Mouse (Mus musculus) midbrain, embryonic 10.5 days (tissue): ENCODE data around the gene Zfp59. TPM values are rescaled to one million over a fixed set of nuclear protein-coding genes. Genes with fewer than 3 reads are reported as not detected.
"Not testable (repeated sequence)": the region's sequence is repeated elsewhere in the genome, so short reads cannot be mapped to it uniquely, and the experiment has no call there.

ENCODE experiments used
- DNase-seq: peaks from one replicate; pipeline ENCODE4 v3.0.0-alpha.2; 2017; ENCODE audit warnings: low spot score
- H3K27ac ChIP-seq: fragments of 300-500 bp; sonication (generic); replicated peaks from 2 replicates; pipeline ENCODE4 v1.5.1; 2016; ENCODE audit warnings: mild to moderate bottlenecking
- H3K27me3 ChIP-seq: fragments of 300-500 bp; sonication (generic); 2 replicates; pipeline ENCODE4 v1.6.1; 2016; ENCODE audit warnings: low read depth, mild to moderate bottlenecking; ENCODE audit not compliant: poor library complexity, severe bottlenecking
- H3K36me3 ChIP-seq: fragments of 300-500 bp; sonication (generic); 2 replicates; pipeline ENCODE4 v1.6.1; 2016; ENCODE audit warnings: mild to moderate bottlenecking, moderate library complexity
- H3K4me1 ChIP-seq: fragments of 300-500 bp; sonication (generic); 2 replicates; pipeline ENCODE4 v1.6.1; 2016
- H3K4me3 ChIP-seq: fragments of 300-500 bp; sonication (generic); 2 replicates; pipeline ENCODE4 v1.5.1; 2016; ENCODE audit warnings: mild to moderate bottlenecking, moderate library complexity
- H3K9me3 ChIP-seq: fragments of 300-500 bp; sonication (generic); replicated peaks from 2 replicates; pipeline ENCODE4 v1.6.1; 2016; ENCODE audit warnings: mild to moderate bottlenecking
- WGBS: fragments of 180-500 bp; shearing (Covaris S2); methylation state at CpG from one replicate; pipeline ENCODE4 v1.1.7; 2016; 5-methylcytosine and 5-hydroxymethylcytosine counted together
- polyA plus RNA-seq: library from polyadenylated mRNA; unstranded; fragments of >200 nt; fragmentation: Nextera tagmentation; extraction: Ambion mirVana; gene quantifications from 2 replicates; pipeline ENCODE4 v1.2.1, GENCODE M21; 2016

Zfp59 gene
- polyA plus RNA-seq = 9.9 and 11.1 TPM in 2 replicates

DNA sequence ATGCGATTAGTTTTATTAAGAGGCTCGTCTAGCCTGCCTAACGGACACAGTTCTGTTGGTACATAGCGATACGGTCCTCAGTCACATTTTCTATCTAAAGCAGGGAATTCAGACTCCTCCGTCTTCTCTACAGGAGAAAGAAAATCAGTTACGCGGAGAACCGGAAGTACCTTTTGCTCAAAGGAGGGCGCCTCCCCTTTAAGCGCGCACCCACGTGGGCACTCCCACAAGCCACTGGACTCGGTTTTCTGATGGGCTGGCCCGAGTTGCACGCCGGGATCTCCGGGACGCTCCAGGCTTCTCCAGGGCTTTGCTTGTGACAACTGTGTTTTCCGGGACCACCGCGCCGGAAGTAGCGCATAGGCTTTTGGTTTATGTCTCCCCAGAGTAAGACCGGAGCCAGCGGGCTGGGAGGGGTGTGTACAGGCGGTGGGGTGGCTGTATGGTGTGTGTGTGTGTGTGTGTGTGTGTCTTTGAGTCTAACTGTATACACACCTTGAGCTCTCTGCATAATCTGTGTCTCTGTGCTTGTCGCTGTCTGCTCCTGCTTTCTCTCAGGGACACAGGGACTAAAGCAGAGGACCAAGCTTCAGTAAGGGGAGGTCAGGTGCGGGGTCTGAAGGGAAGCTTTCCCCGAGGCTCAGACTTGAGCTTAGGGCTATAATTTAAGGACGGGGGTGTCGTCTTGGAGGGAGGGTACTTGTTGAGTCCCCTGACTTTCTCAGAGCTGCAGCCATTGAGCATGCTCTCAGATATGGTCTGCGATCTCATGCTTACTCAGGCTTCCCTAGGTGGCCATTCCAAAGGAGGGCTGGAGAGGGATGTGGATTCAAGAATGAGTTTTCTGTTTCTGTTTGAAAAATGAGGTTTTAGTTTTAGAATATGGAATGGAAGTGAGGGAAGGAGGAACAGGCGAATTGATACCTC, at the start of gene Zfp59:
TSS of gene Zfp59 (plus strand) at position 285 of the 927 bp plus-strand sequence.
- WGBS = 4% methylated on average over 34 of the region's 34 CpGs
- H3K4me1 ChIP-seq = peaks cover 16% of the 10 kb centered on the region
- peak within 1 kb of the TSS; percentile 68 for H3K4me3 ChIP-seq
- no peaks in the 10 kb centered on the region for H3K36me3 ChIP-seq
- peak within 1 kb of the TSS; percentile 86 for H3K27ac ChIP-seq
- no peaks in the 10 kb centered on the region for H3K9me3 ChIP-seq
- no peaks in the 10 kb centered on the region for H3K27me3 ChIP-seq
- DNase-seq = peak; percentile 92

- DNase-seq = no peak
- H3K27ac ChIP-seq = no peak overlapping the region
- WGBS = 84% methylated on average over 5 of the region's 5 CpGs
- H3K4me3 ChIP-seq = no peak overlapping the region
- H3K36me3 ChIP-seq = no peaks in the 10 kb centered on the region
- peaks cover 4% of the 10 kb centered on the region; the same call in 1 of the 2 replicates for H3K4me1 ChIP-seq
- H3K9me3 ChIP-seq = peaks cover 29% of the 10 kb centered on the region
- H3K27me3 ChIP-seq = no peaks in the 10 kb centered on the region
Observed at GRCm38 (mm10) chr7:27789306-27789705, 49.1 kb upstream of the Zfp59 start.

DNA sequence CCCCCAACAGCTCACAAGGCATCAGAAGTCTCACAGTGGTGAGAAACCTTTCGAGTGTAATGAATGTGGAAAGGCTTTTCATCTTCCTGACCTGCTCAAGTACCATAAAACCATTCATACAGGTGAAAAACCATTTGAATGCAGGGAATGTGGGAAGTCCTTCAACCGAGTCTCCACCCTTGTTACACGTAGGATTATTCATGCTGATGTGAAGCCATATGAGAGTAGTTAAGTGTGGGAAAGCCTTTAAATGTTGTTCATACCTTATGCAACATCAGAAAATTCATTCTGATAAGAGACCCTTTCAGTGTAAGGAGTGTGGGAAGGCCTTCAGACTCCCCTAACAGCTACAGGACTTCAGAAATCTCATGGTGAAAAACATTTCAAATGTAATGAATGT, 44.5 kb upstream of the Zfp59 start:
- DNase-seq, H3K27me3 ChIP-seq, H3K4me3 ChIP-seq, H3K27ac ChIP-seq, H3K36me3 ChIP-seq, H3K9me3 ChIP-seq: not testable (repeated sequence)
- 82% methylated on average over 3 of the region's 3 CpGs for WGBS
- peaks cover 33% of the 10 kb centered on the region for H3K4me1 ChIP-seq

DNA sequence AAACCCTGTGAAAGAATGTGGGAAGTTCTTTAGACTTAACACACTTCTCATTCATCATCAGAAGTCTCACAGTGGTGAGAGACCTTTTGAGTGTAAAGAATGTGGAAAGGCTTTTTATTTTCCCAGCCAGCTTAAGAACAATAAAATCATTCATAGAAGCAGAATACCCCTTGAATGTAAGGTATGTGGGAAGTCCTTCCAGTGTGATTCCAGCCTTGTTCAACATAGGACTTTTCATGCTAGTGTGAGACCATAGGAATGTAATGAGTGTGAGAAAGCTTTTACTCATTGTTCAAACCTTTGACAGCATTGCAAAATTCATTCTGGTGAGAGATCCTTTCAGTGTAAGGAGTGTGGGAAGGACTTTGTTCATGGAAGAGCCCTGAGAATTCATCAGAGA, 43.8 kb upstream of the Zfp59 start:
- no peak for DNase-seq
- Histone ChIP-seq H3K36me3 (no peaks in the 10 kb centered on the region), H3K9me3 (peaks cover 9% of the 10 kb centered on the region; the same call in 1 of the 2 replicates), H3K4me3 (no peak overlapping the region), H3K27me3 (no peaks in the 10 kb centered on the region), H3K4me1 (peaks cover 40% of the 10 kb centered on the region), H3K27ac (no peak overlapping the region)

DNA sequence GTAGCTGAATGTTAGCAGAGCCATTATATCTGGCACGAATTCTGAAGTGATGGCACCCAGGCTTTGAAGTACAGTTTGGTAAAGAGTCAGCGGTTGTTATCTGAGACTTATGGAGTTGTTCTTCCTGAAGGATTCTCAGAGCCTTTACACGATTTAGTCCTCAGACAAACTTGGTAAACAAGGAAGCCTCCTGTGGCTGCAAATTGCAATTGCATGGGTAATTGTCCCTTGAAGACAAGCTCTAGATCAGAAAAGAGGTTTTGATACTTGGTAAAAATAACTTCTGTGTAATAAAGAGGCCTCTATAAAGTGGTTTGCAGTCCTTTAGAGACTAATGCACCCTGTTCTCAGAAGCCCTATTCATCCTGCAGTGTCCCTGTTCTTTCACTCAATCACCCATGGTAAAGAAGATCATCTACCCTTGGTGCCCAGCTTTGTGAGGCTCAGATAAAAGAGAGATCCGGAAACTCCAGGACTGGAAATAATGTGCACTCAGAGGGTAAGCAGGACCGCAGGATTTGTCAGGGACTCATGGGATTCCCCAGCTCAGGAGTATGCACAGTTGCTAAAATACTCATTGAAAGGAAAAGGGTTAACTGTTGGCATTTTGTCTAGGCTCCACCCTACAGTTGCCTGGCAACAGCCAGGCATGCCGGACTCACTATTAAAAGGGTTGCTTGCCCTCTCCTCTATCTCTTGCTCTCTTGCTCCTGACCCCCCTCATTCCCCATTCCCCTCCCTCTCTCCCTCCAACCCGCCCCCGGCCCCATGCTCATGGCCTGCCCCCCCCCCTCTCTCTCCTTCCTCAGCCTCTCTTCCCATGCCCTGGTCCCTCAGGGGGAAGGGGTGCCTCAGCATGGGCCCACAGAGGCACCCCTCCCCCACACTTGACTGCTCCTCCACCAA, 40.2 kb upstream of the Zfp59 start:
- Histone ChIP-seq H3K36me3 (no peaks in the 10 kb centered on the region), H3K27me3 (no peaks in the 10 kb centered on the region), H3K4me3 (peak overlapping the region; percentile 32), H3K9me3 (peaks cover 6% of the 10 kb centered on the region; the same call in 1 of the 2 replicates), H3K4me1 (peaks cover 54% of the 10 kb centered on the region), H3K27ac (peak overlapping the region; percentile 83)
- 27% methylated on average over 7 of the region's 8 CpGs for WGBS
- DNase-seq = peak; percentile 84

DNA sequence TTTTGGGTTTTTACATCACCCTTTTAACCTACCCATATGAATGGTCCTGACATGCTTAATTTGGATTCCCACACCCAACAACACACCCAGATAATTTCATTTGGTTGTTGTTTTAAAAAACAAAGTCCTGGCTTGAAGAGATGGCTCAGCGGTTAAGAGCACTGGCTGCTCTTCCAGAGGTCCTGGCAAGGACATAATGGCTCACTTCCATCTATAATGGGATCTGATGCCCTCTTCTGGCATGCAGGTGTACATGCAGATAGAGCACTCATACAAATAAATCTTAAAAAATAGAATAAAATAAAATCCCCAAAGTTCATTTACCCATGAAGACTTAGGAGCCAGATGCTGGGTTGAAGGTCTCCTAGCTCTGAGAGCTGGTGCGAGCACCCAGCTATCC, 37.3 kb upstream of the Zfp59 start:
- no peak overlapping the region for H3K4me3 ChIP-seq
- WGBS = 59% methylated on average over 2 of the region's 2 CpGs
- H3K4me1 ChIP-seq = peaks cover 43% of the 10 kb centered on the region
- no peaks in the 10 kb centered on the region for H3K27me3 ChIP-seq
- H3K27ac ChIP-seq = no peak overlapping the region
- H3K36me3 ChIP-seq = peaks cover under 1% of the 10 kb centered on the region; the same call in 1 of the 2 replicates
- H3K9me3 ChIP-seq = peaks cover 6% of the 10 kb centered on the region; the same call in 1 of the 2 replicates
- no peak for DNase-seq

DNA sequence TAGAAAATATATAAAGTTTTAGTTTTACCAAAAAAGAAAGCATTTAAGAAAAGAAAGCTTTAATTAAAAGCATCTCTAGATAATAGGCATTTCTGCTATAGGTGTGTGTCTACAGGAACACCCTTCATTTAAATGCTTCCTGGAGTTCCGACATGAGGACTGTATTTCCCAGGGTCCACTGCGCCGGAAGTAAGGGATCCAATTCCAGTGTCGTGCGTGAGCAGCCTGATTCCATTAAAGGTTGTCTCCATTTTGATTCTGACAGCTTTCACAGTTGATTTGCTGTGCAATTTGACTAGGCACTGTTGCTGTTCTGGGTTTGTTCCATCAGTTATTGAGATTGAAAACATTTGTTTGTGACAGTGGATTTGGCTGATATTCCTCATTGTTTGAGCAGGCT, 35.4 kb upstream of the Zfp59 start:
- Histone ChIP-seq H3K9me3 (no peaks in the 10 kb centered on the region), H3K4me1 (peaks cover 38% of the 10 kb centered on the region), H3K27ac (no peak overlapping the region), H3K4me3 (no peak overlapping the region), H3K36me3 (peaks cover 11% of the 10 kb centered on the region), H3K27me3 (no peaks in the 10 kb centered on the region)
- DNase-seq = no peak
- WGBS = 79% methylated on average over 5 of the region's 5 CpGs

DNA sequence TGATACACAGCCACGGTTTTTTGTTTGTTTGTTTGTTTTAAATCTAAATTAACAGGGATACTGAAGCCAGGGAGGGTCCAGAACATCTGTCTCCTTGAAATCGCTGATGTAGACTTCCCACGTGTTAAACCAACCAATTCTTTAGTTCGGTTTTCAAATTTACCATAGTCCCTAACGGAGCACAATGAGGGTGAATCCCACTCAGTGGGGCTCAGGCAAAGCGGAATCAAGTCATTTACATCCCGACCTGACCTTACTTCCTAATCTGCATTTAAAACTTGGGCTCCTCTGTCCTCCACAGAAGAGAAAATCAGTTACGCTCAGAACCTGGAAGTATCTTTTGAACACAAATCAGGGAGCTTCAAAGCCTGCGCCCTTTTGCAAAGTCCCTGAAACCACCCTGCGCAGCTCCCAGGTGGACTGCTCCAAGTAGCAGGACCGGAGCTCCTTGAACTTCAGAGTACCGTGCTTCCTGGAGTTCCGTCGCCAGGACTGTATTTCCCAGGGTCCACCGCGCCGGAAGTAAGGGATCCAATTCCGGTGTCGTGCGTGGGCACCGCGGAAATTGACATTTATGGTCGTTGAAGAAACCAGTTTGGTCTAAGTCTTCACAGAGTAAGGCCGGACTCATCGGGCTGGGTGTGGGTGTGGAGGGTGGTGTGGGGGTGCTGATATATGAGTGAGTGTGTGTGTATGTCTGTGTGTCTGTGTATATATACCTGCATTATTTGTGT, 33.9 kb upstream of the Zfp59 start:
- H3K4me3 ChIP-seq = peak overlapping the region; percentile 82
- under 1% methylated on average over 25 of the region's 25 CpGs for WGBS
- DNase-seq = peak; percentile 81
- no peaks in the 10 kb centered on the region for H3K27me3 ChIP-seq
- no peaks in the 10 kb centered on the region for H3K9me3 ChIP-seq
- H3K27ac ChIP-seq = peak overlapping the region; percentile 81
- peaks cover 23% of the 10 kb centered on the region for H3K4me1 ChIP-seq
- peaks cover 26% of the 10 kb centered on the region for H3K36me3 ChIP-seq

DNA sequence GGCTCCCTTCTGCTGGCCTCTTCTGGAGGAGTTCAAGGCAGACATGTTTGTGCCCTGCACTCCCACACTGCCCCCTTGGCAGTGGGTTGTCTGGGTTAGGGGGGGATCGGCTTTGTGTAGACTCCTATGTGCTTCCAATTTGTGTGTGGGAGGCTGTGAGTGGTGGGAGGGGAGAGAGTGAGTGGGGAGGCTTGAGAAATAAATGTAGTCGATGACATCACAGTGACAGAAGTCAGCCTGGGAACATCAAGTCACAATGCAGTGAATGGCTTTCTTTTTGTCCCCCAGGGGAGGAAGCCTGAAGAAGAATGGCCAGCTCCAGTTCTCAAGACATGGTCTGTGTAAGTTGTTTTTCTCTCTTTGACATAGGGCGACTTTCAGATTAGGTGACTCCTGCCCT, 31.5 kb upstream of the Zfp59 start, which contains the start of gene Zfp626:
TSS of gene Zfp626 (plus strand) at position 301 of the 400 bp plus-strand sequence.
- not testable (repeated sequence) for H3K27me3 ChIP-seq, H3K9me3 ChIP-seq, H3K27ac ChIP-seq, DNase-seq, H3K4me1 ChIP-seq, H3K4me3 ChIP-seq
- peaks cover 49% of the 10 kb centered on the region for H3K36me3 ChIP-seq
- 95% methylated on average over 3 of the region's 3 CpGs for WGBS

DNA sequence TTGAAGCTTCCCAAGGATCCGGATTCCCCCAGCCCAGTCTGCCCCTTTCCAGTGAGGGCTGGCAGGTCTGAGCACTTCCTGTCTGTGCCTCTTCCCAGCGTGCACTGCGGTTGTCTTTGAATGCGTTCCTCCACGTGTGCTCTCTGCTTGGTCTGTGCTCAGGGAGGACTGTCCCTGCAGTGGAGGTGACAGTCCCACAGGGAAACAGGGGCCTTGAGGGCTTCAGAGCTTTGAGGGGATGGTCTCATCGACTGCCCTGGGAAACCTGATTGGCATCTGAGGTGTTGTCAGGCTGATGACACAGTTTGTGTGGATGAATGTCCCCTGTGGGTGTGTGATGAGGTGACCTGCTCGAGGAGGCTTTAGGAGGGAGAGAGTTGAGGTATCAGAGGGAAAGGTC, 31.1 kb upstream of the Zfp59 start:
- H3K27ac ChIP-seq, DNase-seq, H3K4me1 ChIP-seq, H3K27me3 ChIP-seq, H3K4me3 ChIP-seq, H3K9me3 ChIP-seq: not testable (repeated sequence)
- 84% methylated on average over 7 of the region's 7 CpGs for WGBS
- H3K36me3 ChIP-seq = peaks cover 53% of the 10 kb centered on the region

DNA sequence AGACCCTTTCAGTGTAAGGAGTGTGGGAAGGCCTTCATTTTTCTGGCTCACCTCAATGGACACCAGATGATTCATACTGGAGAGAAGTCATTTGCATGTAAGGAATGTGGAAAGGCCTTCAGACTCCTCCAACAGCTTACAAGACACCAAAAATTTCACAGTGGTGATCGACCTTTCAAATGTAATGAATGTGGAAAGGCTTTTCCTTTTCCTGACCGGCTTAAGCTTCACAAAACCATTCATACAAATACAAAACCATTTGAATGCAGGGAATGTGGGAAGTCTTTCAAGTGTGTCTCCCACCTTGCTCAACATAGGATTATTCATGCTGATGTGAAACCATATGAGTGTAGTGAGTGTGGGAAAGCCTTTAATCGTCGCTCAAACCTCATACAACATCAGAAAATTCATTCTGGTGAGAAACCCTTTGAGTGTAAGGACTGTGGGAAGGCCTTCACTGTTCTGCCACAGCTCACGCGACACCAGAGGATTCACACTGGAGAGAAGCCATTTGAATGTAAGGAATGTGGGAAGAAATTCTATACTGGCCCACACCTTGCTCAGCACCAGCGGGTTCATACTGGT, 19.8 kb upstream of the Zfp59 start:
- 95% methylated on average over 7 of the region's 7 CpGs for WGBS
- DNase-seq = no peak
- H3K27me3 ChIP-seq = no peaks in the 10 kb centered on the region
- no peak overlapping the region for H3K4me3 ChIP-seq
- peaks cover 67% of the 10 kb centered on the region for H3K36me3 ChIP-seq
- H3K9me3 ChIP-seq = peaks cover under 1% of the 10 kb centered on the region; the same call in 1 of the 2 replicates
- no peaks in the 10 kb centered on the region for H3K4me1 ChIP-seq
- no peak overlapping the region for H3K27ac ChIP-seq

GRCm38 (mm10) chr7:27822611-27823010, 15.8 kb upstream of the Zfp59 start:
- Histone ChIP-seq H3K9me3 (peaks cover 32% of the 10 kb centered on the region), H3K4me1 (no peaks in the 10 kb centered on the region), H3K4me3 (no peak overlapping the region), H3K27ac (no peak overlapping the region), H3K27me3 (no peaks in the 10 kb centered on the region), H3K36me3 (peaks cover 39% of the 10 kb centered on the region)
- no peak for DNase-seq
